Mouse (Mus musculus) neural tube, embryonic 12.5 days (tissue): Measurements from ENCODE around the gene 1700034I23Rik. TPM values are rescaled to one million over a fixed set of nuclear protein-coding genes. Genes with fewer than 3 reads are reported as not detected.

Source experiments
- polyA plus RNA-seq: library from polyadenylated mRNA; unstranded; fragments of >200 nt; fragmentation: Nextera tagmentation; extraction: Ambion mirVana; gene quantifications from 2 replicates; pipeline ENCODE4 v1.2.1, GENCODE M21; 2016

The 1700034I23Rik gene
- polyA plus RNA-seq, 1 experiment from 2014 or later = 0.37 TPM

Other genes with a start within 250 kb of the 1700034I23Rik start
- gene Slc25a31, start 193.7 kb downstream of the 1700034I23Rik start, polyA plus RNA-seq = 0.09 and 0.33 TPM in 2 replicates
- gene Hspa4l, start 158.0 kb downstream of the 1700034I23Rik start, polyA plus RNA-seq = 59.4 and 64.4 TPM in 2 replicates
- gene Plk4, start 102.5 kb downstream of the 1700034I23Rik start, polyA plus RNA-seq = 37.1 and 43.0 TPM in 2 replicates
- gene Mfsd8, start 55.7 kb downstream of the 1700034I23Rik start, polyA plus RNA-seq = 9.4 and 9.6 TPM in 2 replicates
- gene Abhd18, start 55.6 kb downstream of the 1700034I23Rik start, polyA plus RNA-seq = 12.2 and 14.4 TPM in 2 replicates
- gene Larp1b, start 47.3 kb upstream of the 1700034I23Rik start, polyA plus RNA-seq = 4.3 TPM in 2 replicates
- 38.2 and 39.7 TPM in 2 replicates for gene Pgrmc2, start 180.5 kb upstream of the 1700034I23Rik start, polyA plus RNA-seq